Mouse (Mus musculus) hindbrain, embryonic 12.5 days (tissue): ENCODE data around the gene Ngp. TPM values are rescaled to one million over a fixed set of nuclear protein-coding genes. Genes with fewer than 3 reads are reported as not detected.

Source experiments
- polyA plus RNA-seq: library from polyadenylated mRNA; unstranded; fragments of >200 nt; fragmentation: Nextera tagmentation; extraction: Ambion mirVana; gene quantifications from 2 replicates; pipeline ENCODE4 v1.2.1, GENCODE M21; 2016

The Ngp gene
- polyA plus RNA-seq, 1 experiment from 2014 or later, result 4.1 TPM

Other genes with a start within 250 kb of the Ngp start
- gene Cspg5, start 176.0 kb upstream of the Ngp start, polyA plus RNA-seq, result 27.3 and 27.7 TPM in 2 replicates
- gene Elp6, start 114.6 kb upstream of the Ngp start, polyA plus RNA-seq, result 31.5 and 32.2 TPM in 2 replicates
- gene Scap, start 86.5 kb upstream of the Ngp start, polyA plus RNA-seq, result 38.3 and 47.3 TPM in 2 replicates
- 22.5 and 23.6 TPM in 2 replicates for gene Ptpn23, start 11.5 kb upstream of the Ngp start, polyA plus RNA-seq
- 13.5 and 13.8 TPM in 2 replicates for gene Klhl18, start 56.9 kb downstream of the Ngp start, polyA plus RNA-seq
- gene Kif9, start 57.2 kb downstream of the Ngp start, polyA plus RNA-seq, result 3.7 and 5.3 TPM in 2 replicates
- 48.7 and 49.7 TPM in 2 replicates for gene Setd2, start 112.8 kb downstream of the Ngp start, polyA plus RNA-seq
- gene Nradd, start 204.7 kb downstream of the Ngp start, polyA plus RNA-seq, result 39.0 and 45.2 TPM in 2 replicates
- 1.8 and 2.1 TPM in 2 replicates for gene Nbeal2, start 234.4 kb downstream of the Ngp start, polyA plus RNA-seq
- gene Ccdc12, start 236.8 kb downstream of the Ngp start, polyA plus RNA-seq, result 113 and 114 TPM in 2 replicates